Mouse (Mus musculus): ENCODE results near the gene Vmn2r46. TPM values are rescaled to one million over a fixed set of nuclear protein-coding genes. Genes with fewer than 3 reads are reported as not detected.

Gene Vmn2r46
- not detected for total RNA-seq (2023)

GRCm38 (mm10) chr7:9770471-9770870, at the start of gene Vmn2r46:
Gene Vmn2r46, minus strand, starts transcription at chr7:9770571.

Other genes starting within 250 kb of the Vmn2r46 start
- not detected for gene Vmn2r47, start 70.8 kb upstream of the Vmn2r46 start, total RNA-seq (2023)
- gene Vmn2r48, start 183.0 kb upstream of the Vmn2r46 start, total RNA-seq (2023), result not detected
- gene Vmn2r49, start 221.7 kb upstream of the Vmn2r46 start, total RNA-seq (2023), result not detected